Mouse (Mus musculus) splenic B cell, adult 2 months (primary cell): Measurements from ENCODE around the gene Ptger3.

Experiments
- DNase-seq: peaks from one replicate; pipeline ENCODE4 v3.0.0-alpha.2; 2011; ENCODE audit warnings: low read depth, low spot score
- H3K27me3 ChIP-seq: 2 replicates; pipeline ENCODE4 v1.6.1; 2012; ENCODE audit warnings: mild to moderate bottlenecking, low read length, moderate library complexity, mixed read lengths; ENCODE audit not compliant: control insufficient read depth, poor library complexity, insufficient read depth, severe bottlenecking
- H3K36me3 ChIP-seq: 2 replicates; pipeline ENCODE4 v1.6.1; 2012; ENCODE audit warnings: mild to moderate bottlenecking, low read length, moderate library complexity, mixed read lengths; ENCODE audit not compliant: control insufficient read depth, poor library complexity, insufficient read depth, severe bottlenecking

The Ptger3 gene

GRCm38 (mm10) chr3:157576343-157576722, 9.6 kb downstream of the Ptger3 start:
- no peaks in the 10 kb centered on the region for H3K27me3 ChIP-seq

GRCm38 (mm10) chr3:157576862-157577261, 10.2 kb downstream of the Ptger3 start:
- Histone ChIP-seq H3K36me3 (no peaks in the 10 kb centered on the region), H3K27me3 (no peaks in the 10 kb centered on the region)
- DNase-seq = no peak

More at GRCm38 (mm10) chr3:157576343-157576722, 9.6 kb downstream of the Ptger3 start:
- no peak for DNase-seq
- H3K36me3 ChIP-seq = no peaks in the 10 kb centered on the region

GRCm38 (mm10) chr3:157578469-157579170, 11.9 kb downstream of the Ptger3 start:
- no peak for DNase-seq
- Histone ChIP-seq H3K36me3 (no peaks in the 10 kb centered on the region), H3K27me3 (no peaks in the 10 kb centered on the region)

GRCm38 (mm10) chr3:157579376-157579775, 12.7 kb downstream of the Ptger3 start:
- H3K27me3 ChIP-seq = no peaks in the 10 kb centered on the region
- H3K36me3 ChIP-seq = no peaks in the 10 kb centered on the region
- DNase-seq = no peak

GRCm38 (mm10) chr3:157580299-157580698, 13.6 kb downstream of the Ptger3 start:
- no peak for DNase-seq
- no peaks in the 10 kb centered on the region for H3K36me3 ChIP-seq
- H3K27me3 ChIP-seq = no peaks in the 10 kb centered on the region

GRCm38 (mm10) chr3:157581755-157582154, 15.1 kb downstream of the Ptger3 start:
- Histone ChIP-seq H3K36me3 (no peaks in the 10 kb centered on the region), H3K27me3 (no peaks in the 10 kb centered on the region)
- DNase-seq = no peak

- H3K27me3 ChIP-seq = no peaks in the 10 kb centered on the region
Measured at GRCm38 (mm10) chr3:157582626-157583405, 16.1 kb downstream of the Ptger3 start.

GRCm38 (mm10) chr3:157597837-157598379, 31.2 kb downstream of the Ptger3 start:
- H3K36me3 ChIP-seq = no peaks in the 10 kb centered on the region

More at GRCm38 (mm10) chr3:157582626-157583405, 16.1 kb downstream of the Ptger3 start:
- DNase-seq = no peak
- no peaks in the 10 kb centered on the region for H3K36me3 ChIP-seq

GRCm38 (mm10) chr3:157604684-157605410, 38.2 kb downstream of the Ptger3 start:
- Histone ChIP-seq H3K27me3 (no peaks in the 10 kb centered on the region), H3K36me3 (no peaks in the 10 kb centered on the region)
- DNase-seq = no peak

More at GRCm38 (mm10) chr3:157597837-157598379, 31.2 kb downstream of the Ptger3 start:
- no peak for DNase-seq
- H3K27me3 ChIP-seq = no peaks in the 10 kb centered on the region

- no peak for DNase-seq
- H3K36me3 ChIP-seq = no peaks in the 10 kb centered on the region
- no peaks in the 10 kb centered on the region for H3K27me3 ChIP-seq
Measured at GRCm38 (mm10) chr3:157605411-157605740, 38.7 kb downstream of the Ptger3 start.

GRCm38 (mm10) chr3:157613542-157613941, 46.9 kb downstream of the Ptger3 start:
- Histone ChIP-seq H3K27me3 (no peaks in the 10 kb centered on the region), H3K36me3 (no peaks in the 10 kb centered on the region)
- no peak for DNase-seq

- no peak for DNase-seq
- H3K27me3 ChIP-seq = no peaks in the 10 kb centered on the region
- no peaks in the 10 kb centered on the region for H3K36me3 ChIP-seq
Measured at GRCm38 (mm10) chr3:157616949-157617348, 50.3 kb downstream of the Ptger3 start.

- DNase-seq = peak; percentile 10
- no peaks in the 10 kb centered on the region for H3K36me3 ChIP-seq
- no peaks in the 10 kb centered on the region for H3K27me3 ChIP-seq
Measured at GRCm38 (mm10) chr3:157627407-157627806, 60.7 kb downstream of the Ptger3 start.

GRCm38 (mm10) chr3:157630671-157631070, 64.0 kb downstream of the Ptger3 start:
- H3K36me3 ChIP-seq = no peaks in the 10 kb centered on the region
- no peak for DNase-seq
- H3K27me3 ChIP-seq = no peaks in the 10 kb centered on the region

GRCm38 (mm10) chr3:157631383-157631782, 64.7 kb downstream of the Ptger3 start:
- H3K36me3 ChIP-seq = no peaks in the 10 kb centered on the region
- no peak for DNase-seq

More at GRCm38 (mm10) chr3:157631383-157631782, 64.7 kb downstream of the Ptger3 start:
- H3K27me3 ChIP-seq = no peaks in the 10 kb centered on the region
